Mouse (Mus musculus): ENCODE results near the gene Dlx3. TPM values are rescaled to one million over a fixed set of nuclear protein-coding genes. Genes with fewer than 3 reads are reported as not detected.

The Dlx3 gene
- polyA plus RNA-seq, 1 experiment from 2014 or later = 8.0 TPM

GRCm38 (mm10) chr11:95143663-95144062 lies 23.7 kb downstream of the Dlx3 start:
- Histone ChIP-seq H3K4me1 (replicated peaks; ENCODE audit: control insufficient read depth, insufficient read depth) (peaks cover 10% of the 10 kb centered on the region; the same call in 1 of the 2 replicates), H3K9ac (ENCODE audit: low read length) (no peak overlapping the region), H3K9me3 (ENCODE audit: control insufficient read depth, low read length) (no peaks in the 10 kb centered on the region), H3K36me3 (ENCODE audit: control insufficient read depth, insufficient read depth, low read length) (no peaks in the 10 kb centered on the region), H3K27me3 (ENCODE audit: control insufficient read depth, insufficient read depth, low read length) (peaks cover 42% of the 10 kb centered on the region; the same call in 1 of the 2 replicates), H3K27ac (replicated peaks) (no peak overlapping the region), H3K4me2 (replicated peaks; ENCODE audit: low read depth) (no peak overlapping the region), H3K4me3 (ENCODE audit: low read depth, low read length) (no peak overlapping the region)
- ATAC-seq (ENCODE audit: low FRiP score, low TSS enrichment) (no peak), DNase-seq (ENCODE audit: low spot score) (no peak)
- 18% methylated on average over 4 of the region's 4 CpGs for WGBS
- no peak for TF ChIP-seq EP300 (optimal IDR thresholded peaks at IDR 0.05)
- no peak for TF ChIP-seq CTCF (IDR thresholded peaks at IDR 0.05; ENCODE audit: low read depth)

- WGBS = 18% methylated on average over 9 of the region's 9 CpGs
These were observed 24.4 kb downstream of the Dlx3 start for GRCm38 (mm10) chr11:95144091-95144945.

GRCm38 (mm10) chr11:95144946-95145483 lies 25.1 kb downstream of the Dlx3 start:
- Histone ChIP-seq H3K9ac (ENCODE audit: low read length) (no peak overlapping the region), H3K36me3 (ENCODE audit: control insufficient read depth, insufficient read depth, low read length) (no peaks in the 10 kb centered on the region), H3K4me1 (replicated peaks; ENCODE audit: control insufficient read depth, insufficient read depth) (peaks cover 10% of the 10 kb centered on the region; the same call in 1 of the 2 replicates), H3K9me3 (ENCODE audit: control insufficient read depth, low read length) (no peaks in the 10 kb centered on the region), H3K27ac (replicated peaks) (no peak overlapping the region), H3K27me3 (ENCODE audit: control insufficient read depth, insufficient read depth, low read length) (peaks cover 44% of the 10 kb centered on the region; the same call in 1 of the 2 replicates), H3K4me3 (ENCODE audit: low read depth, low read length) (peak overlapping the region; percentile 40), H3K4me2 (replicated peaks; ENCODE audit: low read depth) (peak overlapping the region; percentile 70)
- DNase-seq (ENCODE audit: low spot score) (no peak), ATAC-seq (ENCODE audit: low FRiP score, low TSS enrichment) (no peak)
- WGBS = 2% methylated on average over 34 of the region's 34 CpGs
- TF ChIP-seq EP300 (optimal IDR thresholded peaks at IDR 0.05) (no peak), CTCF (IDR thresholded peaks at IDR 0.05; ENCODE audit: low read depth) (no peak)

More at GRCm38 (mm10) chr11:95144091-95144945, 24.4 kb downstream of the Dlx3 start:
- DNase-seq (ENCODE audit: low spot score) (no peak), ATAC-seq (ENCODE audit: low FRiP score, low TSS enrichment) (no peak)
- no peak overlapping the region for H3K9ac ChIP-seq (ENCODE audit: low read length)
- TF ChIP-seq CTCF (IDR thresholded peaks at IDR 0.05; ENCODE audit: low read depth) = no peak
- peak overlapping the region; percentile 40 for H3K4me3 ChIP-seq (ENCODE audit: low read depth, low read length)
- H3K4me1 ChIP-seq (replicated peaks; ENCODE audit: control insufficient read depth, insufficient read depth) = peaks cover 10% of the 10 kb centered on the region; the same call in 1 of the 2 replicates
- H3K36me3 ChIP-seq (ENCODE audit: control insufficient read depth, insufficient read depth, low read length) = no peaks in the 10 kb centered on the region
- peaks cover 44% of the 10 kb centered on the region; the same call in 1 of the 2 replicates for H3K27me3 ChIP-seq (ENCODE audit: control insufficient read depth, insufficient read depth, low read length)
- H3K4me2 ChIP-seq (replicated peaks; ENCODE audit: low read depth) = peak overlapping the region; percentile 70
- H3K27ac ChIP-seq (replicated peaks) = no peak overlapping the region
- H3K9me3 ChIP-seq (ENCODE audit: control insufficient read depth, low read length) = no peaks in the 10 kb centered on the region

- peak within 1 kb of the TSS; percentile 70 for H3K4me2 ChIP-seq (replicated peaks; ENCODE audit: low read depth)
- H3K36me3 ChIP-seq (ENCODE audit: control insufficient read depth, insufficient read depth, low read length) = no peaks in the 10 kb centered on the region
- DNase-seq (ENCODE audit: low spot score) = peak; percentile 61
- H3K9ac ChIP-seq (ENCODE audit: low read length) = peak within 1 kb of the TSS; percentile 27; the same call in 1 of the 2 replicates
- 0 out of 2 replicates have a peak within 1 kb of the TSS, but pooled peaks have one; percentile 45 for H3K27ac ChIP-seq (replicated peaks)
- peaks cover 44% of the 10 kb centered on the region; the same call in 1 of the 2 replicates for H3K27me3 ChIP-seq (ENCODE audit: control insufficient read depth, insufficient read depth, low read length)
- TF ChIP-seq CTCF (IDR thresholded peaks at IDR 0.05; ENCODE audit: low read depth) = no peak
- no peak for TF ChIP-seq EP300 (optimal IDR thresholded peaks at IDR 0.05)
- WGBS = 2% methylated on average over 48 of the region's 48 CpGs
- H3K4me3 ChIP-seq (ENCODE audit: low read depth, low read length) = peak within 1 kb of the TSS; percentile 40
- peak; percentile 49; the same call in 1 of the 2 replicates for ATAC-seq (ENCODE audit: low FRiP score, low TSS enrichment)
- H3K4me1 ChIP-seq (replicated peaks; ENCODE audit: control insufficient read depth, insufficient read depth) = peaks cover 10% of the 10 kb centered on the region
- no peaks in the 10 kb centered on the region for H3K9me3 ChIP-seq (ENCODE audit: control insufficient read depth, low read length)
These were observed 26.0 kb downstream of the Dlx3 start, which contains the start of gene Dlx4 for GRCm38 (mm10) chr11:95145851-95146403. Gene Dlx4, minus strand, starts transcription at chr11:95146263.

- no peak overlapping the region for H3K9ac ChIP-seq (ENCODE audit: low read length)
- TF ChIP-seq EP300 (optimal IDR thresholded peaks at IDR 0.05) = no peak
- TF ChIP-seq CTCF (IDR thresholded peaks at IDR 0.05; ENCODE audit: low read depth) = no peak
- H3K27ac ChIP-seq (replicated peaks) = no peak overlapping the region
- H3K4me3 ChIP-seq (ENCODE audit: low read depth, low read length) = no peak overlapping the region
- no peaks in the 10 kb centered on the region for H3K9me3 ChIP-seq (ENCODE audit: control insufficient read depth, low read length)
- peaks cover 30% of the 10 kb centered on the region; the same call in 1 of the 2 replicates for H3K27me3 ChIP-seq (ENCODE audit: control insufficient read depth, insufficient read depth, low read length)
- no peaks in the 10 kb centered on the region for H3K36me3 ChIP-seq (ENCODE audit: control insufficient read depth, insufficient read depth, low read length)
- no peak for DNase-seq (ENCODE audit: low spot score)
- ATAC-seq (ENCODE audit: low FRiP score, low TSS enrichment) = no peak
- no peak overlapping the region for H3K4me2 ChIP-seq (replicated peaks; ENCODE audit: low read depth)
- peaks cover 10% of the 10 kb centered on the region for H3K4me1 ChIP-seq (replicated peaks; ENCODE audit: control insufficient read depth, insufficient read depth)
- WGBS = 11% methylated on average over 9 of the region's 9 CpGs
These were observed 28.8 kb downstream of the Dlx3 start for GRCm38 (mm10) chr11:95148754-95149153.

All from stomach, postnatal 0 days (tissue).